Mouse (Mus musculus) adrenal gland, adult 8-10 months (tissue): ENCODE results near the gene Zfp991. TPM values are rescaled to one million over a fixed set of nuclear protein-coding genes. Genes with fewer than 3 reads are reported as not detected.
"Not testable (repeated sequence)": the region's sequence is repeated elsewhere in the genome, so short reads cannot be mapped to it uniquely, and the experiment has no call there.

Experiments
- DNase-seq: peaks from one replicate; pipeline ENCODE4 v3.0.0; 2022
- total RNA-seq, 4 experiments: library from RNA; stranded (reverse); gene quantifications; 2 replicates each; pipeline ENCODE4 v1.2.4; 2022

Zfp991 gene
- 10 to 100 TPM in 1 of 4 experiments, 1 to 10 TPM in 3; 7.3 to 10.4 (median 8.2) TPM for total RNA-seq

GRCm38 (mm10) chr4:147131837-147132459 lies at the start of gene Zfp991:
Gene Zfp991, plus strand, starts transcription at chr4:147132038.
- DNase-seq = not testable (repeated sequence)

- not testable (repeated sequence) for DNase-seq
Observed at GRCm38 (mm10) chr4:147095641-147096040, 36.2 kb upstream of the Zfp991 start.

GRCm38 (mm10) chr4:147101666-147102626 lies 29.9 kb upstream of the Zfp991 start:
- DNase-seq = not testable (repeated sequence)

- not testable (repeated sequence) for DNase-seq
Observed at GRCm38 (mm10) chr4:147103814-147104213, 28.0 kb upstream of the Zfp991 start.

DNA sequence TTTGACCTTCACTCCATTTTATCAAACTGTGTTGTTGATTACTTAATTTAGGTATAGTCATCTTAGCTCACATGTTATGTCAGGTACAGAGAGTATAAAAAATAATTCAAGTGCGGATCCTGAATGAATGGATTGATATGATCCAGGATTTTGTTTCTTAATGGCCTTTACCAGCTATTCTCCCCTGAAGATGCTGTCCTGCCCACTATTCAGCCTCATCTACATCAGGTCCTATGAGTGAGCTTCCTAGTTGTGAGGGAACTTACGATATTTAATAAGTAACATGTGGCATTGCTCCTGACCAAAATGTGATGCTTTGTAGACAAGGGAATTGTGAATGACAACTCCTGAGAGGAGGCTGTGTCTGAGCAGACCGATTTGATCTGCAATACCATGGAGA lies 14.0 kb upstream of the Zfp991 start:
- DNase-seq = not testable (repeated sequence)

DNA sequence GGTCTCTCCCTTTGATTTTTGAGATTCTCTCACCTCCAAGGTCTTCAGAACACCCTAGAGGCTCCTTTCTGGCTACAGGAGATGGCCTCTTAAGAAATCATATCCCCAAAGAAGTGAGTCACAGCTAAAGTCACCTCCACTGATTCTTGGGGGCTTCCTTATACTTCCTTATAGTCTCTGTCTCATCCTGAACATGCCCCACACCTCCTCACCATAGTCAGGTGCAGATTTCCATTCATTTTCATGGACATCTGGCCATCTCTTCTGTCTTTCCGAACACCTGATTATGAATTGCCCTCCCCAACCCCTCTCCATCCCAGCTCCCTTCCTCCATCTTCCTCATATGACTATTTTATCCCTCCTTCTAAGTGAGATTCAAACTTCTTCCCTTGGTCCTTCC lies 9.6 kb upstream of the Zfp991 start:
- not testable (repeated sequence) for DNase-seq

GRCm38 (mm10) chr4:147123797-147124196 lies 8.0 kb upstream of the Zfp991 start:
- not testable (repeated sequence) for DNase-seq

DNA sequence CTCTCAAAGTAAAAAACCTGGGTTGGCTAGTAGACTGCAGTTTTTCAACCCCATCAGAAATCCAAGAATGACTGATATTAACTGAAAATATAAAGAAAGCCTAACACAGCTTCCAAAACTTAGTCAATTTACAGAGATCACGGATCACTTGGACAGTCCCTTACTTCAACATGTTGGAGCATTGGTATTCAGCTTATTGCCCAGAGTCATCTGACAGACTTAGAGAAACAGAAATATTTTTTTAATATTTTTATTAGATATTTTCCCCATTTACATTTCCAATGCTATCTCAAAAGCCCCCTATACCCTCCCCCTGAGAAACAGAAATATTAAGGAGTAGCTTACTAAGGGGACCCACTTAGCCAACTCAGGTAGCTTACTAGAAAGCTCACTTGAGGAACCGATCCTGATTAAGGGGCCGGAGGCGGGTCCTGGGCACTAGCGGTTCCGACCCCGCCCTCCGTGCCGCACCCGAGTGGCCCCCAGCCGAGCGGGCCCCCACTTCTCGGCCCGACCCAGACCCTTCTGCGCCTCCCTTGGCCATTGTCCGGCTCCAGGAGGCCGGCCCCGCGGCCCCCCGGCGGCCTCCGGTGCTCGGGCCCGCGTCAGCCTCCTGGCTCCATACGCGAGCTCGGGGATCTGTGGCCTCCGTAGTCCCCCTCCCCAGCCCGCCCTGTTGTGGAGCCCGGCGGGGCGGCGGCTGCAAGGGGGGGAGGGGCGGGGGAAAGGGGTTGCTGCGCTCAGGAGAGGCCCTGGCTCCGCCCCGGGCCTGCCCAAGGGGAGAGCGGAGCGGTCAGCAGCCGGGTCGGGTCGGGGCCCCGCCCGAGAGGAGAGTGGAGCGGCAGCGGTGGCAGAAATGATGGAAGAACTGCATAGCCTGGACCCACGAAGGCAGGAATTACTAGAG lies 7.2 kb upstream of the Zfp991 start:
- not testable (repeated sequence) for DNase-seq

DNA sequence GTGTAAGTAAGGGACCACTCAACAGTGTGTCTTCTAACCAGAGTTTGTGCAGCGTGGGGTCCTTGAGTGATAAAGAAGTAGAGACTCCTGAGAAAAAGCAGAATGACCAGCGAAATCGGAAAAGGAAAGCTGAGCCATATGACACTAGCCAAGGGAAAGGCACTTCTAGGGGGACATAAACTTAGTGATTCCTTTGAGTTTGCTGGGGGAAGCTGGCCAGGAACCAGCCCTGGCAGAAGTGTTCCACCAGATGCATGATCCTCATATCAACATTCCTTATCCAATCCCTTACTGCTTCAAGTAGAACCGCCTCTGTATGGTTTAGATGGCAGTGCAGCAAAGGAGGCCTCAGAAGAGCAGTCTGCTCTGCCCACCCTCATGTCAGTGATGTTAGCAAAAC lies 6.5 kb upstream of the Zfp991 start:
- DNase-seq = not testable (repeated sequence)

- DNase-seq = not testable (repeated sequence)
Observed at GRCm38 (mm10) chr4:147125870-147126269, 6.0 kb upstream of the Zfp991 start.

- not testable (repeated sequence) for DNase-seq
Observed at GRCm38 (mm10) chr4:147126435-147126834, 5.4 kb upstream of the Zfp991 start.

- DNase-seq = not testable (repeated sequence)
Observed at GRCm38 (mm10) chr4:147127137-147127536, 4.7 kb upstream of the Zfp991 start.

GRCm38 (mm10) chr4:147128152-147128551 lies 3.7 kb upstream of the Zfp991 start:
- DNase-seq = not testable (repeated sequence)

DNA sequence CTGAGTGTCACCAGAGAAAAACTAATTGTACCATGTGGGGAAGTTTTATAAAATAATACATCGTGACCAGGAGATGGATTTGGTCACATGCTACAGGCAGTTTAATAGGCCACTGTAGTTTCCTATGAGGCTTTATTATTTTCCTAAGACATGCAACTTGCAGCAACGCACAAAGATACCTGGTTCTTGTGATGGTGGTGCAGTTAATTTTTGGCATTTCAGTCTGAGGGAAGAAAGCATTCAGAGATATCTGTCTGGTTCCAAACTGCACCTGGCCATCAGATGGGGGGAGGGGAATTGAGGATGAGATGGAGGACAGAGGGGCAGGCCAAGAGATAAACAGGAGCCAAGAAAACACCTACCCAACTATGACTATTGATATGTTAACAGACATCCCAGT lies 1.8 kb downstream of the Zfp991 start:
- DNase-seq = not testable (repeated sequence)

DNA sequence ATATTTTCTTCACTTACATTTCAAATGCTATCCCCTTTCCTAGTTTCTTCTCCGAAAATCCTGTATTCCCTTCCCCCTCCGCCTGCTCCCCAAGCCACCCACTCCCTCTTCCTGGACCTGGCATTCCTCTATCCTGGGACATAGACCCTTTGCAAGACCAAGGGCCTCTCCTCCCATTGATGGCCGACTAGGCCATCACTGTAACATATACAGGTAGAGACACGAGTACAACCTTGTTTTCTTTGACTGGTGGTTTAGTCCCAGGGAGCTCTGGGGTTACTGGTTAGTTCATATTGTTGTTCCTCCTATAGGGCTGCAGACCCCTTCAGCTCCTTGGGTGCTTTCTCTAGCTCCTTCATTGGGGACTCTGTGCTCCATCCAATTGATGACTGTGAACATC lies 9.9 kb downstream of the Zfp991 start:
- not testable (repeated sequence) for DNase-seq

- DNase-seq = not testable (repeated sequence)
Observed at GRCm38 (mm10) chr4:147165282-147165681, 33.4 kb downstream of the Zfp991 start.

DNA sequence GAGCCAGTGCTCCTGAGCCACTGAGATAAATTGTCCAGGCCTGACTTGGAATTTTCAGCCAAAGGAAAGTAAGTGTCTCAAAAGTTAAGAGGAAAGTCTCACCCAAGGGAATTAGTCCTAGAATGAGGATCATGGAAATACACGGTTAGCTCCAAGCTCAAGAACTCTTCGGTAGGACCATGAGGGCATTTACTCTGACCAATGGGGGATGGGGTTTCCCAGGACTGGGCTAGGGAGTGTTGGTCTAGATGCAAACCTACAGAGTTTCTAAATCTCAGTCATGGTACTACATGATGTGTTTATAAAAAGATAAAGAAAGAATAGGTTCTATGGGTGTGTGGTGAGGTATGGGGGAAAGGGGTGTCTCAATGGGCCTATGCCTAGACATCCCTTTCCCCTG lies 38.7 kb downstream of the Zfp991 start:
- DNase-seq = not testable (repeated sequence)

- not testable (repeated sequence) for DNase-seq
Observed at GRCm38 (mm10) chr4:147171557-147171956, 39.7 kb downstream of the Zfp991 start.

DNA sequence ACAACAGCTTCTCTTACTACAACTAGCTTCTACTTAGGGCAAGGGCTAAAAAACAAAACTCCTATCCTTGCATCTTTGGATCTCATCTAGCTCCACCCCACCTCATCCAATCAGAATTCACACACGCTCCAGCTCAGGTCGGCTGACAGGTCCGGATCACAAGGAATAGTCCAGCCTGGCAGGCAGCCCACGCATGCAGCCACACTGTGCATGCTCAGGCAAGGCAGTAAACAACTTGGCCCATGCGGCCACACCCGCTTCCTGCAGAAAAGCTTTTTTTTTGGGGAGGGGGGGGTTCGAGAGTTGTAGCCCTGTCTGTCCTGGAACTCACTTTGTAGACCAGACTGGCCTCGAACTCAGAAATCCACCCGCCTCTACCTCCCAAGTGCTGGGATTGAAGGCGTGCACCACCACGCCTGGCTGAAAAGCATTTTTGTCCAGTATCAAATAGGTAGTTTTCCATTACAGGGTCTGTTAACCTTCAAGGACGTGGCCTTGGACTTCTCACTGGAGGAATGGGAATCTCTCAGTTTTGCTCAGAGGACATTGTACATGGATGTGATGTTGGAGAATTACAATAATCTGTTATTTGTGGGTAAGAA lies 44.5 kb downstream of the Zfp991 start:
- DNase-seq = not testable (repeated sequence)

DNA sequence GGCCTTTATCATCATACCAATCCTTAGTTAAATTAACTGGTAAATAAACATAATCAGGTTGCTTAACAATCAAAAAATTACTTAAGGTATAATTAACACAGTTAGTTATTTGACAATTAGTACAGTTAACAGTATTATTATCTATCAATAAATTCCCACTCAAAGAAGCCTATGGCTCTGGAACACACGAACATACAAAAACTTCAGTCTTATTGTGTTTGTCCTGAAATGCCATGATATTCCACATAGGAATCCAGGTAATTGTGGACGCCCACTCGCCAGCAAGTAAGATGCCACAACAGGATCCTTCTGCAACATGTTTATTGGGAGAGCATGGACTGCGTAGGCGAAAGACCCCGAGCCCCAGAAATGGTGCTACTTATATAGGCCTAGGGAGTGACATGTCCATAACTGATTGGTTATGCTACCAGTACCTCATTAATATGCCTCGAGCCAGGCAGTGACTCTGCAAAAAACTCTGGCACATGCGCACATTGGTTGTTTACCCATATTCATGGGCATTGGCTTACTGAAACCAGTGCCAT lies 49.4 kb downstream of the Zfp991 start:
- DNase-seq = not testable (repeated sequence)

DNA sequence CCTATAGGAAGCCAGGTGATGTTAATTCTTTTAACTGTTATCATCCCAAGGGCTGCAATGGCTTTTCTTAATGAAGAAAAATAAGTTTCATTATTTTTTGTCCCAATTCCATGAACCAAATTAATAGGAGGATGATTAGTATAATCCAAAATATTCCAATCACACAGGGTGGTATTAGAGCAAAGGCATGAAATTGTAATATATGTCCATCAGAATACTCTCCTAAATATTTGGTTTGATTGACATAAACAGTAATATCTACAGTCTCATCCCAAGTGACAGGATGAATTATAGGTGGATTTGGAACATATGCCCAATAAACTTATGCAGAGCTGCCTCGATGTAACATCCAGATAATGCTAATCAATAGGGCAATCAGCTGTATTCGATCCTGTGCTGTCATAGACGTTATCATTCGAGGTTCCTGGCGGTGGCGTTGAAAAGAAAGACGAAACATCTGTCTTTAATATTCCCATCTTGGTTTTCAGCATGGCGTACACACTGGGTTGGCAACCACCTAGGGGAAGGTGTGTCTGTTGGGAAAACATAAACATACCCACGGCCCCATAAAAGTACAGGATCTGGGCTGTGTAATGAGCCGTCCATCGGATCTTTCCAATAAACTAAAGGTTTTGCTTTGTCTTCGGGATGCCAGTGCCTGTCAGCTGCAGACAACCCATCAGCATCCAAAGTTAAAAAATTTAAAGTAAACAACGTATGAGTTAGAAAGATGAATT lies 50.3 kb downstream of the Zfp991 start:
- not testable (repeated sequence) for DNase-seq
